Mouse (Mus musculus): Measurements from ENCODE around the gene Hspg2. TPM values are rescaled to one million over a fixed set of nuclear protein-coding genes. Genes with fewer than 3 reads are reported as not detected.

The Hspg2 gene
- polyA plus RNA-seq, 2 experiments = 3.3 to 5.0 TPM

GRCm38 (mm10) chr4:137448197-137448596 lies 20.4 kb upstream of the Hspg2 start:
- no peak overlapping the region for H3K4me2 ChIP-seq (ENCODE audit: low read depth)
- no peak overlapping the region for H3K4me3 ChIP-seq (ENCODE audit: insufficient read depth in 1 of 2, low read depth in 2 of 2, low read length in 2 of 2)
- H3K9me3 ChIP-seq (ENCODE audit: control insufficient read depth, low read length) = no peaks in the 10 kb centered on the region
- no peaks in the 10 kb centered on the region for H3K36me3 ChIP-seq (replicated peaks; ENCODE audit: control insufficient read depth, insufficient read depth, low read depth)
- H3K27me3 ChIP-seq (ENCODE audit: control insufficient read depth, insufficient read depth, low read length) = no peaks in the 10 kb centered on the region
- DNase-seq (ENCODE audit: low read depth in 3 of 3, low spot score in 3 of 3) (no peak), ATAC-seq (ENCODE audit: insufficient read depth) (no peak)
- 66% methylated on average over 6 of the region's 6 CpGs for WGBS (ENCODE audit: insufficient replicate concordance)
- no peak overlapping the region for H3K27ac ChIP-seq
- peaks cover 31 to 41% of the 10 kb centered on the region in 2 experiments for H3K4me1 ChIP-seq (replicated peaks; ENCODE audit: control insufficient read depth in 2 of 2, insufficient read depth in 2 of 2, low read length in 1 of 2)
- no peak overlapping the region for H3K9ac ChIP-seq (replicated peaks)
- TF ChIP-seq EP300 (IDR thresholded peaks at IDR 0.05; ENCODE audit: low read depth) = no peak
- TF ChIP-seq CTCF (IDR thresholded peaks at IDR 0.05; ENCODE audit: low read depth) = no peak

GRCm38 (mm10) chr4:137448641-137449040 lies 19.9 kb upstream of the Hspg2 start:
- Histone ChIP-seq H3K4me2 (ENCODE audit: low read depth) (no peak overlapping the region), H3K9me3 (ENCODE audit: control insufficient read depth, low read length) (no peaks in the 10 kb centered on the region), H3K27ac (no peak overlapping the region), H3K36me3 (replicated peaks; ENCODE audit: control insufficient read depth, insufficient read depth, low read depth) (no peaks in the 10 kb centered on the region), H3K4me3 (ENCODE audit: insufficient read depth in 1 of 2, low read depth in 2 of 2, low read length in 2 of 2) (no peak overlapping the region), H3K27me3 (ENCODE audit: control insufficient read depth, insufficient read depth, low read length) (no peaks in the 10 kb centered on the region), H3K9ac (replicated peaks) (no peak overlapping the region), H3K4me1 (replicated peaks; ENCODE audit: control insufficient read depth in 2 of 2, insufficient read depth in 2 of 2, low read length in 1 of 2) (peaks cover 31 to 40% of the 10 kb centered on the region in 2 experiments)
- WGBS (ENCODE audit: insufficient replicate concordance) = 31% methylated on average over 2 of the region's 2 CpGs
- TF ChIP-seq EP300 (IDR thresholded peaks at IDR 0.05; ENCODE audit: low read depth) = no peak
- no peak for TF ChIP-seq CTCF (IDR thresholded peaks at IDR 0.05; ENCODE audit: low read depth)
- DNase-seq (ENCODE audit: low read depth in 3 of 3, low spot score in 3 of 3) (no peak), ATAC-seq (ENCODE audit: insufficient read depth) (no peak)

GRCm38 (mm10) chr4:137449132-137449531 lies 19.4 kb upstream of the Hspg2 start:
- Histone ChIP-seq H3K36me3 (replicated peaks; ENCODE audit: control insufficient read depth, insufficient read depth, low read depth) (no peaks in the 10 kb centered on the region), H3K4me3 (ENCODE audit: insufficient read depth in 1 of 2, low read depth in 2 of 2, low read length in 2 of 2) (no peak overlapping the region), H3K4me1 (replicated peaks; ENCODE audit: control insufficient read depth in 2 of 2, insufficient read depth in 2 of 2, low read length in 1 of 2) (peaks cover 29 to 36% of the 10 kb centered on the region in 2 experiments), H3K27me3 (ENCODE audit: control insufficient read depth, insufficient read depth, low read length) (no peaks in the 10 kb centered on the region), H3K4me2 (ENCODE audit: low read depth) (no peak overlapping the region), H3K9me3 (ENCODE audit: control insufficient read depth, low read length) (no peaks in the 10 kb centered on the region), H3K9ac (replicated peaks) (no peak overlapping the region), H3K27ac (no peak overlapping the region)
- DNase-seq (ENCODE audit: low read depth in 3 of 3, low spot score in 3 of 3) (no peak), ATAC-seq (ENCODE audit: insufficient read depth) (no peak)
- 54% methylated on average over 2 of the region's 2 CpGs for WGBS (ENCODE audit: insufficient replicate concordance)
- TF ChIP-seq CTCF (IDR thresholded peaks at IDR 0.05; ENCODE audit: low read depth) (no peak), EP300 (IDR thresholded peaks at IDR 0.05; ENCODE audit: low read depth) (no peak)

GRCm38 (mm10) chr4:137449715-137450114 lies 18.9 kb upstream of the Hspg2 start:
- ATAC-seq (ENCODE audit: insufficient read depth) = no peak
- WGBS (ENCODE audit: insufficient replicate concordance) = 76% methylated on average over 10 of the region's 10 CpGs
- Histone ChIP-seq H3K36me3 (replicated peaks; ENCODE audit: control insufficient read depth, insufficient read depth, low read depth) (no peaks in the 10 kb centered on the region), H3K9me3 (ENCODE audit: control insufficient read depth, low read length) (no peaks in the 10 kb centered on the region), H3K4me3 (ENCODE audit: insufficient read depth in 1 of 2, low read depth in 2 of 2, low read length in 2 of 2) (no peak overlapping the region), H3K27me3 (ENCODE audit: control insufficient read depth, insufficient read depth, low read length) (no peaks in the 10 kb centered on the region), H3K4me2 (ENCODE audit: low read depth) (no peak overlapping the region), H3K9ac (replicated peaks) (no peak overlapping the region), H3K4me1 (replicated peaks; ENCODE audit: control insufficient read depth in 2 of 2, insufficient read depth in 2 of 2, low read length in 1 of 2) (peaks cover 29 to 36% of the 10 kb centered on the region in 2 experiments), H3K27ac (no peak overlapping the region)
- no peak for DNase-seq (ENCODE audit: low read depth in 3 of 3, low spot score in 3 of 3)
- TF ChIP-seq EP300 (IDR thresholded peaks at IDR 0.05; ENCODE audit: low read depth) = no peak
- no peak for TF ChIP-seq CTCF (IDR thresholded peaks at IDR 0.05; ENCODE audit: low read depth)

- TF ChIP-seq CTCF (IDR thresholded peaks at IDR 0.05; ENCODE audit: low read depth) (no peak), EP300 (IDR thresholded peaks at IDR 0.05; ENCODE audit: low read depth) (no peak)
- H3K27ac ChIP-seq = no peak overlapping the region
- WGBS (ENCODE audit: insufficient replicate concordance) = 78% methylated on average over 6 of the region's 6 CpGs
- no peak overlapping the region for H3K4me3 ChIP-seq (ENCODE audit: insufficient read depth in 1 of 2, low read depth in 2 of 2, low read length in 2 of 2)
- H3K4me1 ChIP-seq (replicated peaks; ENCODE audit: control insufficient read depth in 2 of 2, insufficient read depth in 2 of 2, low read length in 1 of 2) = peaks cover 30 to 35% of the 10 kb centered on the region in 2 experiments
- DNase-seq (ENCODE audit: low read depth in 3 of 3, low spot score in 3 of 3) (no peak), ATAC-seq (ENCODE audit: insufficient read depth) (no peak)
- H3K27me3 ChIP-seq (ENCODE audit: control insufficient read depth, insufficient read depth, low read length) = no peaks in the 10 kb centered on the region
- no peak overlapping the region for H3K4me2 ChIP-seq (ENCODE audit: low read depth)
- no peak overlapping the region for H3K9ac ChIP-seq (replicated peaks)
- no peaks in the 10 kb centered on the region for H3K36me3 ChIP-seq (replicated peaks; ENCODE audit: control insufficient read depth, insufficient read depth, low read depth)
- H3K9me3 ChIP-seq (ENCODE audit: control insufficient read depth, low read length) = no peaks in the 10 kb centered on the region
Observed at GRCm38 (mm10) chr4:137452190-137452589, 16.4 kb upstream of the Hspg2 start.
